Mouse (Mus musculus) embryonic stem cell, embryonic (primary cell): ENCODE measurements around the gene Shcbp1l.

Experiments used
- CTCF ChIA-PET, 4 experiments: fragments of 300-600 bp in 2 of 4; fragments of 350-600 bp in 2 of 4; sonication (Branson Sonifier 250); formaldehyde crosslinking; loops; one replicate each; lab custom pipeline; 2022; ENCODE audit warnings: inconsistent platforms in 2 of 4; lab: Charles Lee
- POLR2A ChIA-PET, 4 experiments: fragments of 300-600 bp in 2 of 4; fragments of 350-600 bp in 2 of 4; sonication (Branson Sonifier 250); formaldehyde crosslinking; loops; one replicate each; lab custom pipeline; 2022; ENCODE audit warnings: antibody characterized with exemption in 4 of 4, inconsistent platforms in 1 of 4; lab: Charles Lee

Gene Shcbp1l

GRCm38 (mm10) chr1:153446120-153446831 is 21.3 kb downstream of the Shcbp1l start:
- POLR2A ChIA-PET, result interaction anchor here in 3 of 4 experiments (0.7 to 5.3 kb wide), 9 partner anchors 8 to 131 kb away, joined by 3 to 20 read pairs (median 4); partner anchors contain the start of genes Dhx9 (in 1 of the 3) and Shcbp1l (in 1 of the 3)
- CTCF ChIA-PET, result interaction anchor here in 3 of 4 experiments (0.6 to 1.6 kb wide), 5 partner anchors 10 to 935 kb away, joined by 3 to 11 read pairs (median 4); no protein-coding TSS in a partner anchor

- ChIA-PET CTCF (interaction anchor here in 2 of 4 experiments (0.5 to 0.7 kb wide), 2 partner anchors 27 to 903 kb away, joined by 3 to 4 read pairs; no protein-coding TSS in a partner anchor), POLR2A (interaction anchor here in 3 of 4 experiments (0.5 to 6.4 kb wide), 18 partner anchors 9 to 662 kb away, joined by 3 to 84 read pairs (median 6); partner anchors contain the start of genes Dhx9 (in 1 of the 3) and Shcbp1l (in 1 of the 3))
Observed at GRCm38 (mm10) chr1:153451237-153452154, 26.5 kb downstream of the Shcbp1l start.

GRCm38 (mm10) chr1:153453146-153453642 is 28.2 kb downstream of the Shcbp1l start:
- ChIA-PET POLR2A (interaction anchor here (0.6 to 6.4 kb wide), 28 partner anchors 10 to 636 kb away, joined by 3 to 84 read pairs (median 4); partner anchors contain the start of genes Rnasel (in 1 of the 4) and Shcbp1l (in 1 of the 4)), CTCF (interaction anchor here in 2 of 4 experiments (0.6 to 1.1 kb wide), 5 partner anchors 14 to 663 kb away, joined by 3 to 5 read pairs (median 3); no protein-coding TSS in a partner anchor)

GRCm38 (mm10) chr1:153456137-153456536 is 31.2 kb downstream of the Shcbp1l start:
- ChIA-PET POLR2A (interaction anchor here in 2 of 4 experiments (1.6 to 6.4 kb wide), 4 partner anchors 11 to 27 kb away, joined by 5 to 84 read pairs (median 15); no protein-coding TSS in a partner anchor), CTCF (no interaction called here)

GRCm38 (mm10) chr1:153461796-153462195 is 36.8 kb downstream of the Shcbp1l start:
- CTCF ChIA-PET, result no interaction called here

DNA sequence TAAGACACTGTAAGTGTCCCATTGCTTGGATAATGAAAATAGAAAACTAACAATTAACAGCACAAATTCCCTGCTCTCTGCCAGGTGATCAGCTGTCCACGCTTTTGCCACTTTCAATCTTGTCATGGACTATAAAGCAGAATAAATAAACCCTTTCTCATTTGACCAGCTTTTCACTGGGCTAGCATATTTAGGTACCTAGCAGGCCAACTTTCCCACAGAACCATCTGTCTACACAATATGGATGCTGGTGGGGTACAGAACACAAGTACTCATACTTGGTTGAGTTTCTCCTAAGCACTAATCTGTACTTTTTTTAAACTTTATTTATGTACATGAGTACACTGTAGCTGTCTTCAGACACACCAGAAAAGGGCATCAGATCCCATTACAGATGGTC is 54.3 kb downstream of the Shcbp1l start:
- CTCF ChIA-PET, result no interaction called here
- POLR2A ChIA-PET, result interaction anchor here in 2 of 4 experiments (0.6 to 21.5 kb wide), 10 partner anchors 2 to 352 kb away, joined by 3 to 558 read pairs (median 9); partner anchors contain the start of gene Dhx9 (in 1 of the 2)

More at GRCm38 (mm10) chr1:153461796-153462195, 36.8 kb downstream of the Shcbp1l start:
- POLR2A ChIA-PET, result interaction anchor here in 3 of 4 experiments (1.1 to 18.2 kb wide), 7 partner anchors 8 to 23 kb away, joined by 4 to 558 read pairs (median 12); partner anchors contain the start of gene Dhx9 (in 1 of the 3)

DNA sequence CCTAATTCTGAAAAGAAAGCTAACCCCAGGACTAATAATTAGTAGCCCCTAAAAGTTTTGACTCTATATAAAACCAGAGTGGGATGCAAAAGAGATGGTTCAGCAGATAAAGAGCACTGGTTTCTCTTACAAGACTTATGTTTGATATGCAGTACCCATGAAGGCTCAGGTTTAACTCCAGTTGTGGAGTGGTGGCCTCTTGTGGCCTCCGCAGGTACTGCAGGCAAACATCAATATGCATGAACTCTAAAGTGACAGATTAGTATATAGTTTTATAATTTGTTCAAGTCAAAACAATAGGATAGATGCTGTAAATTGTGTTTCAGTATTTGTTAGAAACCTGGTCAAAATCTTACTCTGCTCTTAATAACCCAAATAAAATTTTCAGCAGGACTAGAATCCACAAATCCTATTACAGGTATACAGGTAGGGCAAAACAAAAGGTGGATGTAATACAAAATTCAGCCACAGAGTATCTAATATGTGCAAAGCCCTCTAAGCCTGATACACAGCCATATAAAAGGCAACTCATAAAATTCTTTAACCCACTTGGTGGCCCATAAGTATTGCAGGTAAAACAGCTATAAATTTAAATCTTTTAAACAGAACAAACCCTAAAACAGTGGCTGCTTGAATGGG is 55.5 kb downstream of the Shcbp1l start:
- ChIA-PET CTCF (interaction anchor here in 1 of 4 experiments (1.2 kb wide), 1 partner anchor 12 kb away, joined by 3 read pairs; no protein-coding TSS in a partner anchor), POLR2A (interaction anchor here in 3 of 4 experiments (0.6 to 21.5 kb wide), 11 partner anchors 10 to 28 kb away, joined by 3 to 558 read pairs (median 5); no protein-coding TSS in a partner anchor)

GRCm38 (mm10) chr1:153481025-153481412 is 56.1 kb downstream of the Shcbp1l start:
- ChIA-PET CTCF (interaction anchor here in 1 of 4 experiments (1.2 kb wide), 1 partner anchor 13 kb away, joined by 3 read pairs; no protein-coding TSS in a partner anchor), POLR2A (interaction anchor here (0.6 to 21.5 kb wide), 13 partner anchors 8 to 364 kb away, joined by 3 to 558 read pairs (median 5); no protein-coding TSS in a partner anchor)

DNA sequence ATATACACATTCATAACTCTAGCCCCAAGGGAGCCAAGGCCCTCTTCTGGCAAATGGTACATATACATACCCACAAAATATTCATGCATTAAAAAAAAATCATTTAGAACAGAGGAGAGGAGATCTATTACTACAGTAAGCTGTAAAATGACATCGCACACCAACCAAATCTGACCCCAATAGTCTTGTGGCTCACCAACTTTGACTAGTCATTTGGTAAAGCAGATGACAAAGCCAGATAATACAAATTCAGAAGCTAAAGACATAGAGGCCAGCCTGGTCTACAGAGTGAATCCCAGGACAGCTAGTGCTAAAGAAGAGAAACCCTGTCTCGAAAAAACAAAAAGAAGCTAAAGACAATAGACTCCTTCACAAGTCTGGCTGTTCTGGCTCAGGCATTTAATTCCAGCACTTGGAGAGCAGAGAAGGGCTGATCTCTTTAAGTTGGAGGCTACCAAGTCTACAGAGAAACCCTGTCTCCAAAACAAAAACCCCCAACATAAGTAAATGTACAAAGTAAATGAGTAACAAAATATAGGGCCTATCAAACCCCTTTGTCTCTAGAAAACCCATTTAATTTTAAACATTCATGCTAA is 60.3 kb downstream of the Shcbp1l start:
- ChIA-PET CTCF (interaction anchor here in 1 of 4 experiments (1.0 kb wide), 1 partner anchor 8 kb away, joined by 3 read pairs; no protein-coding TSS in a partner anchor), POLR2A (interaction anchor here (0.6 to 21.5 kb wide), 28 partner anchors 8 to 389 kb away, joined by 3 to 558 read pairs (median 4); no protein-coding TSS in a partner anchor)

GRCm38 (mm10) chr1:153486120-153486519 is 61.2 kb downstream of the Shcbp1l start:
- CTCF ChIA-PET, result interaction anchor here in 1 of 4 experiments (0.6 kb wide), 1 partner anchor 64 kb away, joined by 4 read pairs; no protein-coding TSS in a partner anchor
- POLR2A ChIA-PET, result interaction anchor here (0.7 to 21.5 kb wide), 27 partner anchors 8 to 390 kb away, joined by 3 to 558 read pairs (median 4); partner anchors contain the start of gene Shcbp1l (in 1 of the 4)

GRCm38 (mm10) chr1:153486767-153487499 is 62.0 kb downstream of the Shcbp1l start:
- ChIA-PET POLR2A (interaction anchor here in 3 of 4 experiments (0.8 to 21.5 kb wide), 43 partner anchors 8 to 307 kb away, joined by 3 to 558 read pairs (median 5); partner anchors contain the start of gene Shcbp1l (in 2 of the 3)), CTCF (interaction anchor here in 2 of 4 experiments (0.6 to 0.7 kb wide), 2 partner anchors 64 to 102 kb away, joined by 3 to 4 read pairs; no protein-coding TSS in a partner anchor)

DNA sequence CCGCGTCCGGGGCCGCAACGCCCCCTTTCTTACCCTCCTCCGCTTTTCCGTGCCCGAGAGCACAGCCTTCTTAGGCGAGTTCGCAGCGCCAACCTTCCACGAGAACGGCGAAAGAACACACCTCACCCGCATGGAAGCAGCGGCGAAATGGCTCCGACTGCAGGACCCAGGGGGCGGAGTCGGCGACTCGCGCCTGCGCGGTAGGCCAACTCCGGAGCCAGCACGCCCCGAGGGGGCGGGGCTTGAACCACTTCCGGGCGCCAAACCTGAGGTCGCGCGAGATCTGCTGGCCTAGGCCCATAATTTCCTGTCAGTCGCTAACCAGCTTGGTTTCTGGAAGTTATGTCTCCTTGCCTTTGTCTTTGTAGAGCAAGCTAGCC is 62.5 kb downstream of the Shcbp1l start, which contains the start of gene Dhx9:
Gene Dhx9 (minus strand): TSS at position 161 of the 380 bp plus-strand sequence.
- CTCF ChIA-PET, result interaction anchor here in 1 of 4 experiments (0.7 kb wide), 1 partner anchor 103 kb away, joined by 3 read pairs; no protein-coding TSS in a partner anchor
- POLR2A ChIA-PET, result interaction anchor here in 3 of 4 experiments (0.6 to 21.5 kb wide), 43 partner anchors 7 to 454 kb away, joined by 3 to 558 read pairs (median 4); partner anchors contain the start of genes Rnasel (in 2 of the 3), Shcbp1l (in 2 of the 3) and Npl (in 1 of the 3)

DNA sequence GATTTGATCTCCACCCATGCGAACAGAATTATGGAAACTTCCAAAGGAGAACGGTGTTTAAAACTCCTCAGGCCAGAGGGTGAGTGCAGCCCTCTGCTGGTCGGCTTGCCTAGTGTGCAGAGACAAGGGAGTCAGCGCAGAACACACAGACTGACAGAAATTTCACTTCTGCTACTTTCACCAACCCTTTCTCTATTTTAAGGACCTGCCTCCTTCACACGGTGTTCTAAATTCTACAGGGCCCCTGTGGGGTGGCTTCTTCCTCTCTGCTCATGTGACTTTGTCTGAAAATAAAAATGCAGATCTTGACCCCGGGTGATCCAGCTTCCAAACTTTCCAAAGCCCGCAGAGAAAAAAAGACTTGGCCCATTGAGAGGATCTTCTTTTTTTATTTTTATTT is 64.2 kb downstream of the Shcbp1l start:
- ChIA-PET POLR2A (interaction anchor here in 2 of 4 experiments (1.1 to 21.5 kb wide), 10 partner anchors 13 to 64 kb away, joined by 3 to 558 read pairs (median 7); partner anchors contain the start of genes Npl (in 1 of the 2) and Shcbp1l (in 1 of the 2)), CTCF (interaction anchor here in 1 of 4 experiments (0.8 kb wide), 1 partner anchor 617 kb away, joined by 9 read pairs; no protein-coding TSS in a partner anchor)

DNA sequence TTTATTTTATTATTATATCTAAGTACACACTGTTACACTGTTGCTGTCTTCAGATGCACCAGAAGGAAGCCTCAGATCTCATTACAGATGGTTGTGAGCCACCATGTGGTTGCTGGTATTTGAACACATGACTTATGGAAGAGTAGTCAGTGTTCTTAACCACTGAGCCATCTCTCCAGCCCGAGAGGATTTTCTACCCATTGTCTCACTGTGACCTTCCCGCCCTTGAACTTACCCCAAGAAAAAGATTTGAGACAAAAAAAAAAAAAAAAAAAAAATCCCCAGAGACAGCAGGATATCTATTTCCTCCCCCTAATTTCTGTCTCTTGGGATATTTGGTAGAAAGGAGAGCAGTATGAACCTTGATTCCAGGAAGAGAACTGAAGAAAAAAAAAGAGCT is 64.6 kb downstream of the Shcbp1l start:
- POLR2A ChIA-PET, result interaction anchor here (0.5 to 21.5 kb wide), 13 partner anchors 12 to 1584 kb away, joined by 3 to 558 read pairs (median 5); partner anchors contain the start of genes Npl (in 1 of the 4) and Shcbp1l (in 1 of the 4)
- CTCF ChIA-PET, result interaction anchor here in 2 of 4 experiments (0.7 to 0.8 kb wide), 2 partner anchors 88 to 618 kb away, joined by 9 to 15 read pairs; no protein-coding TSS in a partner anchor

GRCm38 (mm10) chr1:153489963-153490362 is 65.0 kb downstream of the Shcbp1l start:
- ChIA-PET CTCF (interaction anchor here in 1 of 4 experiments (0.7 kb wide), 1 partner anchor 88 kb away, joined by 15 read pairs; no protein-coding TSS in a partner anchor), POLR2A (interaction anchor here (0.5 to 21.5 kb wide), 14 partner anchors 12 to 1583 kb away, joined by 3 to 558 read pairs (median 4); partner anchors contain the start of genes Npl (in 1 of the 4) and Shcbp1l (in 1 of the 4))
